Mouse (Mus musculus): ENCODE measurements around the gene Smad6.

The Smad6 gene

GRCm38 (mm10) chr9:64021853-64022561 lies at the start of gene Smad6:
TSS of gene Smad6 (minus strand) at chr9:64022059.
- peak; percentile 92 to 95 for DNase-seq

- no peak for DNase-seq
Measured at GRCm38 (mm10) chr9:64070674-64071073, 48.8 kb upstream of the Smad6 start.

GRCm38 (mm10) chr9:64069131-64069530 lies 47.3 kb upstream of the Smad6 start:
- DNase-seq: no peak

GRCm38 (mm10) chr9:64068571-64068970 lies 46.7 kb upstream of the Smad6 start:
- no peak for DNase-seq

GRCm38 (mm10) chr9:64067787-64068186 lies 45.9 kb upstream of the Smad6 start:
- no peak for DNase-seq

- DNase-seq: peak in 1 of 2 experiments; percentile 17
Measured at GRCm38 (mm10) chr9:64060033-64060539, 38.2 kb upstream of the Smad6 start.

- DNase-seq: no peak
Measured at GRCm38 (mm10) chr9:64057903-64058650, 36.2 kb upstream of the Smad6 start.

GRCm38 (mm10) chr9:64055162-64055561 lies 33.3 kb upstream of the Smad6 start:
- DNase-seq: no peak

GRCm38 (mm10) chr9:64053786-64054185 lies 31.9 kb upstream of the Smad6 start:
- no peak for DNase-seq

GRCm38 (mm10) chr9:64051241-64051640 lies 29.4 kb upstream of the Smad6 start:
- DNase-seq: no peak

GRCm38 (mm10) chr9:64050513-64051065 lies 28.7 kb upstream of the Smad6 start:
- DNase-seq: peak in 1 of 2 experiments; percentile 9

GRCm38 (mm10) chr9:64049471-64050380 lies 27.9 kb upstream of the Smad6 start:
- DNase-seq: peak; percentile 76 to 77

GRCm38 (mm10) chr9:64045117-64045890 lies 23.4 kb upstream of the Smad6 start:
- DNase-seq: peak; percentile 57 to 62

GRCm38 (mm10) chr9:64044343-64044742 lies 22.5 kb upstream of the Smad6 start:
- no peak for DNase-seq

- no peak for DNase-seq
Measured at GRCm38 (mm10) chr9:64042911-64043310, 21.1 kb upstream of the Smad6 start.

GRCm38 (mm10) chr9:64042216-64042615 lies 20.4 kb upstream of the Smad6 start:
- no peak for DNase-seq

GRCm38 (mm10) chr9:64029908-64030631 lies 8.2 kb upstream of the Smad6 start:
- DNase-seq: peak in 1 of 2 experiments; percentile 38

GRCm38 (mm10) chr9:64025565-64025964 lies 3.7 kb upstream of the Smad6 start:
- DNase-seq: peak; percentile 68 to 76

- DNase-seq: no peak
Measured at GRCm38 (mm10) chr9:64024976-64025375, 3.1 kb upstream of the Smad6 start.

GRCm38 (mm10) chr9:64022562-64023366 lies 905 bp upstream of the Smad6 start:
- peak; percentile 97 for DNase-seq

Measured in kidney, adult 8-10 months (tissue).